Mouse (Mus musculus) cerebellum, adult 8-10 months (tissue): ENCODE measurements around the gene Enc1.

Experiments used
- DNase-seq: peaks from one replicate; pipeline ENCODE4 v3.0.0; 2022

Gene Enc1

GRCm38 (mm10) chr13:97240965-97241786 lies at the start of gene Enc1:
Enc1 (plus strand) TSS chr13:97241105.
- peak; percentile 36 for DNase-seq

- DNase-seq, result no peak
Observed at GRCm38 (mm10) chr13:97192649-97193048, 48.3 kb upstream of the Enc1 start.

- DNase-seq, result peak; percentile 68
Observed at GRCm38 (mm10) chr13:97193420-97193819, 47.5 kb upstream of the Enc1 start.

- no peak for DNase-seq
Observed at GRCm38 (mm10) chr13:97196186-97196924, 44.5 kb upstream of the Enc1 start.

GRCm38 (mm10) chr13:97196925-97197218 lies 44.0 kb upstream of the Enc1 start:
- no peak for DNase-seq

- DNase-seq, result peak; percentile 82
Observed at GRCm38 (mm10) chr13:97197932-97198562, 42.9 kb upstream of the Enc1 start, which contains the start of gene Hexb. Hexb (minus strand) TSS chr13:97198357.

- no peak for DNase-seq
Observed at GRCm38 (mm10) chr13:97199123-97199522, 41.8 kb upstream of the Enc1 start.

- no peak for DNase-seq
Observed at GRCm38 (mm10) chr13:97201076-97201475, 39.8 kb upstream of the Enc1 start.

GRCm38 (mm10) chr13:97201896-97202295 lies 39.0 kb upstream of the Enc1 start:
- DNase-seq, result no peak

GRCm38 (mm10) chr13:97205052-97205701 lies 35.7 kb upstream of the Enc1 start:
- peak; percentile 77 for DNase-seq

- DNase-seq, result no peak
Observed at GRCm38 (mm10) chr13:97206046-97206445, 34.9 kb upstream of the Enc1 start.

GRCm38 (mm10) chr13:97207472-97208111 lies 33.3 kb upstream of the Enc1 start:
- DNase-seq, result no peak

GRCm38 (mm10) chr13:97208112-97208478 lies 32.8 kb upstream of the Enc1 start:
- no peak for DNase-seq

- no peak for DNase-seq
Observed at GRCm38 (mm10) chr13:97208500-97209010, 32.4 kb upstream of the Enc1 start.

- no peak for DNase-seq
Observed at GRCm38 (mm10) chr13:97214583-97215268, 26.2 kb upstream of the Enc1 start.

- no peak for DNase-seq
Observed at GRCm38 (mm10) chr13:97215563-97215962, 25.3 kb upstream of the Enc1 start.

GRCm38 (mm10) chr13:97216196-97216595 lies 24.7 kb upstream of the Enc1 start:
- no peak for DNase-seq

GRCm38 (mm10) chr13:97220022-97220421 lies 20.9 kb upstream of the Enc1 start:
- no peak for DNase-seq

- no peak for DNase-seq
Observed at GRCm38 (mm10) chr13:97223856-97224255, 17.0 kb upstream of the Enc1 start.

- DNase-seq, result no peak
Observed at GRCm38 (mm10) chr13:97224341-97224982, 16.4 kb upstream of the Enc1 start.

GRCm38 (mm10) chr13:97225130-97225529 lies 15.8 kb upstream of the Enc1 start:
- no peak for DNase-seq
